Mouse (Mus musculus): Measurements from ENCODE around the gene Syngr2. TPM values are rescaled to one million over a fixed set of nuclear protein-coding genes. Genes with fewer than 3 reads are reported as not detected.

Syngr2 gene
- total RNA-seq, 4 experiments from 2014 or later, result 123 to 137 (median 131) TPM

Other genes starting within 250 kb of the Syngr2 start
- gene Tnrc6c, start 155.4 kb upstream of the Syngr2 start, total RNA-seq (2022), result 10 to 100 TPM; 27.0 to 32.1 (median 29.7) TPM
- 1 to 10 TPM; 2.3 to 4.4 (median 3.6) TPM for gene Tmc8, start 27.6 kb upstream of the Syngr2 start, total RNA-seq (2022)
- gene Tmc6, start 27.5 kb upstream of the Syngr2 start, total RNA-seq (2022), result 10 to 100 TPM; 11.7 to 14.6 (median 12.8) TPM
- not detected for gene 6030468B19Rik, start 12.0 kb upstream of the Syngr2 start, total RNA-seq (2022)
- 1 to 10 TPM in 2 of 4 experiments, under 1 TPM in 1, not detected in 1; 0.63 to 1.3 (median 1.2) TPM for gene Gm20708, start within 50 bp of the Syngr2 start, total RNA-seq (2022)
- 1 to 10 TPM; 2.3 to 6.0 (median 4.9) TPM for gene Afmid, start 16.3 kb downstream of the Syngr2 start, total RNA-seq (2022)
- 1 to 10 TPM in 3 of 4 experiments, under 1 TPM in 1; 0.78 to 3.2 (median 2.3) TPM for gene Tk1, start 16.4 kb downstream of the Syngr2 start, total RNA-seq (2022)
- gene Birc5, start 39.6 kb downstream of the Syngr2 start, total RNA-seq (2022), result under 1 TPM; 0.25 to 0.87 (median 0.67) TPM
- not detected for gene Tmem235, start 51.1 kb downstream of the Syngr2 start, total RNA-seq (2022)
- gene Tha1, start 63.8 kb downstream of the Syngr2 start, total RNA-seq (2022), result 10 to 100 TPM in 3 of 4 experiments, 1 to 10 TPM in 1; 9.0 to 11.3 (median 10.3) TPM
- gene Socs3, start 160.4 kb downstream of the Syngr2 start, total RNA-seq (2022), result 1 to 10 TPM; 3.8 to 6.2 (median 4.7) TPM
- gene Pgs1, start 176.6 kb downstream of the Syngr2 start, total RNA-seq (2022), result 10 to 100 TPM; 16.4 to 20.6 (median 19.2) TPM